Comparison of ENCODE assay signal across 9 mouse cellular contexts in genomic region chr15:9093598-9094365, GRCm38 (mm10). TPM values are rescaled to one million over a fixed set of nuclear protein-coding genes. Genes with fewer than 3 reads are reported as not detected.
DNase-seq lines count a peak whose midpoint lies in the region; ATAC-seq and TF ChIP-seq lines count a peak whose summit lies in the region.
"Had no signal": no experiment of that assay in that cellular context is flagged by ENCODE, and none has a peak within 500 bp of the region (broad histone marks: within the 10 kb centered on the region; RNA-seq: fewer than 3 reads in every experiment).

No protein-coding gene starts in this region.

- no peak overlapping the region for H3K9ac ChIP-seq in kidney, embryonic 14.5 days (ENCODE audit: low read depth, low read length)
- no peak overlapping the region for H3K9ac ChIP-seq in hindbrain, embryonic 11.5 days (ENCODE audit: low read depth, low read length)
- H3K9ac ChIP-seq in liver, postnatal 0 days (replicated peaks), result no peak overlapping the region

- no peak for TF ChIP-seq CTCF in liver, postnatal 0 days (IDR thresholded peaks at IDR 0.05; ENCODE audit: low read depth)

- H3K4me2 ChIP-seq in kidney, embryonic 14.5 days (replicated peaks; ENCODE audit: low read depth, low read length), result no peak overlapping the region; the same call in 1 of the 2 replicates
- H3K4me2 ChIP-seq in hindbrain, embryonic 11.5 days (replicated peaks; ENCODE audit: low read depth, low read length), result no peak overlapping the region
- H3K4me2 ChIP-seq in liver, postnatal 0 days (ENCODE audit: low read depth, low read length), result peak overlapping the region; percentile 33; the same call in 1 of the 2 replicates

- no peaks in the 10 kb centered on the region; the same call in 1 of the 2 replicates for H3K27me3 ChIP-seq in kidney, embryonic 14.5 days (ENCODE audit: control insufficient read depth, insufficient read depth, low read length)
- no peaks in the 10 kb centered on the region for H3K27me3 ChIP-seq in hindbrain, embryonic 11.5 days (ENCODE audit: control insufficient read depth, insufficient read depth, low read length)
- H3K27me3 ChIP-seq in liver, postnatal 0 days (ENCODE audit: insufficient read depth, low read length), result no peaks in the 10 kb centered on the region

- DNase-seq in kidney, postnatal 4 days, result no peak
- DNase-seq in c-Kit-positive CD71-positive TER-119-positive erythroid progenitor cells, embryonic 14.5 days (ENCODE audit: low spot score), result peak; percentile 13
- DNase-seq in hindbrain, embryonic 11.5 days (ENCODE audit: low spot score), result no peak
- no peak for DNase-seq in liver, postnatal 0 days
- no peak for DNase-seq in left cerebral cortex, adult 9 months (ENCODE audit: low spot score in 2 of 2)
- no peak for DNase-seq in left cerebral cortex, postnatal 25 days (ENCODE audit: low spot score in 2 of 2)
- DNase-seq in cerebellum, adult 9-10 months, result no peak
- DNase-seq: thymus, postnatal 14 days had no signal

- TF ChIP-seq EP300 in liver, postnatal 0 days (IDR thresholded peaks at IDR 0.05; ENCODE audit: low read depth), result no peak

- H3K9me3 ChIP-seq in kidney, embryonic 14.5 days (ENCODE audit: control insufficient read depth, low read length), result no peaks in the 10 kb centered on the region
- no peaks in the 10 kb centered on the region for H3K9me3 ChIP-seq in hindbrain, embryonic 11.5 days (ENCODE audit: control insufficient read depth, low read length)
- H3K9me3 ChIP-seq in liver, postnatal 0 days (ENCODE audit: low read length), result no peaks in the 10 kb centered on the region

- H3K27ac ChIP-seq in kidney, embryonic 14.5 days (ENCODE audit: low read depth, low read length), result no peak overlapping the region
- no peak overlapping the region for H3K27ac ChIP-seq in hindbrain, embryonic 11.5 days (ENCODE audit: low read depth, low read length)
- peak overlapping the region; percentile 0; the same call in 1 of the 2 replicates for H3K27ac ChIP-seq in liver, postnatal 0 days (ENCODE audit: low read depth)

- peak; percentile 68 for ATAC-seq in kidney, embryonic 14.5 days (ENCODE audit: low FRiP score, low TSS enrichment)
- ATAC-seq in hindbrain, embryonic 11.5 days (ENCODE audit: low FRiP score), result peak; percentile 36; the same call in 1 of the 2 replicates
- peak; percentile 57 for ATAC-seq in liver, postnatal 0 days

- peaks cover 36% of the 10 kb centered on the region for H3K36me3 ChIP-seq in kidney, embryonic 14.5 days (ENCODE audit: control insufficient read depth, insufficient read depth, low read length)
- no peaks in the 10 kb centered on the region for H3K36me3 ChIP-seq in hindbrain, embryonic 11.5 days (ENCODE audit: control insufficient read depth, insufficient read depth, low read length)
- peaks cover 72% of the 10 kb centered on the region for H3K36me3 ChIP-seq in liver, postnatal 0 days (replicated peaks; ENCODE audit: insufficient read depth, low read length)

- intact Hi-C loops in left cerebral cortex, postnatal 25 days (cut with DNase I), result no loop called here

- peaks cover 4% of the 10 kb centered on the region; the same call in 1 of the 2 replicates for H3K4me1 ChIP-seq in kidney, embryonic 14.5 days (ENCODE audit: control insufficient read depth, insufficient read depth, low read length)
- H3K4me1 ChIP-seq in hindbrain, embryonic 11.5 days (replicated peaks; ENCODE audit: control insufficient read depth, insufficient read depth, low read length), result no peaks in the 10 kb centered on the region
- H3K4me1 ChIP-seq in liver, postnatal 0 days (ENCODE audit: insufficient read depth), result peaks cover 12% of the 10 kb centered on the region

- no peak overlapping the region for H3K4me3 ChIP-seq in kidney, embryonic 14.5 days (ENCODE audit: low read length)
- H3K4me3 ChIP-seq in hindbrain, embryonic 11.5 days (ENCODE audit: low read depth, low read length), result no peak overlapping the region
- H3K4me3 ChIP-seq in liver, postnatal 0 days (ENCODE audit: low read depth, low read length), result no peak overlapping the region

- 67% methylated on average over 11 of the region's 11 CpGs for WGBS in kidney, embryonic 14.5 days
- WGBS in hindbrain, embryonic 11.5 days, result 75% methylated on average over 11 of the region's 11 CpGs
- WGBS in liver, postnatal 0 days (ENCODE audit: insufficient replicate concordance), result 68% methylated on average over 11 of the region's 11 CpGs

RNA-seq across cellular contexts. Expression of gene Nadk2, which starts 22.7 kb away (rescaled TPM):
- 19.5 and 33.0 TPM in 2 replicates for polyA plus RNA-seq in kidney, embryonic 14.5 days (2014; fragmentation: Nextera tagmentation; extraction: Ambion mirVana)
- 32.9 and 38.0 TPM in 2 replicates for polyA plus RNA-seq in hindbrain, embryonic 11.5 days (2014; fragmentation: Nextera tagmentation; extraction: Ambion mirVana)
- 57.6 and 59.0 TPM in 2 replicates for polyA plus RNA-seq in liver, postnatal 0 days (2015; fragmentation: Nextera tagmentation; extraction: Ambion mirVana)
- total RNA-seq in left cerebral cortex, postnatal 25 days (2021), result 10 to 100 TPM; 44.7 TPM

RNA-seq across cellular contexts. Expression of gene Lmbrd2, which starts 46.6 kb away (rescaled TPM):
- 5.8 and 5.9 TPM in 2 replicates for polyA plus RNA-seq in kidney, embryonic 14.5 days (2014; fragmentation: Nextera tagmentation; extraction: Ambion mirVana)
- 4.6 and 8.7 TPM in 2 replicates for polyA plus RNA-seq in hindbrain, embryonic 11.5 days (2014; fragmentation: Nextera tagmentation; extraction: Ambion mirVana)
- polyA plus RNA-seq in liver, postnatal 0 days (2015; fragmentation: Nextera tagmentation; extraction: Ambion mirVana), result 1.5 and 1.8 TPM in 2 replicates
- 10 to 100 TPM; 67.1 to 71.3 TPM for total RNA-seq in left cerebral cortex, postnatal 25 days (2021)
